Mouse (Mus musculus) macrophage (primary cell): ENCODE measurements around the gene Slc39a7. TPM values are rescaled to one million over a fixed set of nuclear protein-coding genes. Genes with fewer than 3 reads are reported as not detected.
A peak's percentile ranks its signal among the peaks of the same experiment; 100 is the strongest.
"Not testable (repeated sequence)": the region's sequence is repeated elsewhere in the genome, so short reads cannot be mapped to it uniquely, and the experiment has no call there.

Experiments
- H3K27ac ChIP-seq: fragments of 350-480 bp; formaldehyde crosslinking; 2 replicates; pipeline ENCODE4 v1.9.0; 2021
- H3K36me3 ChIP-seq: fragments of 350-480 bp; formaldehyde crosslinking; 2 replicates; pipeline ENCODE4 v1.9.0; 2021; ENCODE audit errors: inconsistent target
- H3K4me3 ChIP-seq: fragments of 350-480 bp; formaldehyde crosslinking; 2 replicates; pipeline ENCODE4 v1.9.0; 2021; ENCODE audit errors: inconsistent target
- H3K79me2 ChIP-seq: fragments of 350-480 bp; formaldehyde crosslinking; 2 replicates; pipeline ENCODE4 v1.9.0; 2021; ENCODE audit errors: inconsistent target
- WGBS: methylation state at CpG from one replicate; pipeline ENCODE4 v1.1.7; 2026; ENCODE audit warnings: inconsistent platforms; ENCODE audit not compliant: missing documents; 5-methylcytosine and 5-hydroxymethylcytosine counted together
- polyA plus RNA-seq: library from polyadenylated mRNA; stranded (reverse); fragments of 250-400 nt; gene quantifications from 3 replicates; pipeline ENCODE4 v1.2.4, GENCODE M21; 2018; ENCODE audit warnings: inconsistent platforms

Gene Slc39a7
- polyA plus RNA-seq, 1 experiment from 2014 or later: 67.7 TPM

DNA sequence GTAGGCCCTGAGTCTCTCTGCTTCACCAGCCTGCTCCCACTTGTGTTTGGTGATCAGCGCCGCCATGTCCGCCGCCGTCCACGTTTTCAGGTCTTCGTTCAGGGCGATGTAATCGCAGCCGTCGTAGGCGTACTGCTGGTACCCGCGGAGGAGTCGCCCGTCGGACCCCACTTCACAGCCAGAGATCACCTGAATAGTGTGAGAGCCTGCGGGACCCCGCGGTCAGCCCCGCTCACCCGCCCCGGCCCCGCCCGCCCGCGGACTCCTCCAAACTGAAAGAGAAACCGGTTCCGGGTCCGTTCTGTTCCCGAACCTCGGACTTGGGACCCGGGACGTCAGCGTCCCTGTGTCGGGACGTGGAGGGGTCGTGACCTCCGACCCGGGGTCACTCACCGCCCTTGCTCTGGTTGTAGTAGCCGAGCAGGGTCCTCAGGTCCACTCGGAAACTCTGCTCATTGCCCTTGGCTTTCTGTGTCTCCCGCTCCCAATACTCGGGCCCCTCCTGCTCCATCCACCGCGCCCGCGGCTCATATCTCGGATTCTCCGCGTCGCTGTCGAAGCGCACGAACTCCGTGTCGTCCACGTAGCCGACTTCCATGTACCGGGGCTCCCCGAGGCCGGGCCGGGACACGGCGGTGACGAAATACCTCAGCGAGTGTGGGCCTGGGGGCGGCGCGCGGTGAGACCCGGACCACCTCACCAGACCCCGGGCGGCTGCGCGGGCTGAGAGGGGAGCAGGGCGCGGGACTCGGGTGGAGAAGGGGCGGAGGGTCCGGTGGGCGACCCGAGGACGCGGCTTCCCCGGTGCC is 31.9 kb downstream of the Slc39a7 start:
- H3K4me3 ChIP-seq: peak overlapping the region; percentile 70
- peaks cover 24% of the 10 kb centered on the region; the same call in 1 of the 2 replicates for H3K79me2 ChIP-seq
- peak overlapping the region; percentile 73 for H3K27ac ChIP-seq
- under 1% methylated on average over 69 of the region's 87 CpGs for WGBS
- H3K36me3 ChIP-seq: peaks cover 27% of the 10 kb centered on the region; the same call in 1 of the 2 replicates

DNA sequence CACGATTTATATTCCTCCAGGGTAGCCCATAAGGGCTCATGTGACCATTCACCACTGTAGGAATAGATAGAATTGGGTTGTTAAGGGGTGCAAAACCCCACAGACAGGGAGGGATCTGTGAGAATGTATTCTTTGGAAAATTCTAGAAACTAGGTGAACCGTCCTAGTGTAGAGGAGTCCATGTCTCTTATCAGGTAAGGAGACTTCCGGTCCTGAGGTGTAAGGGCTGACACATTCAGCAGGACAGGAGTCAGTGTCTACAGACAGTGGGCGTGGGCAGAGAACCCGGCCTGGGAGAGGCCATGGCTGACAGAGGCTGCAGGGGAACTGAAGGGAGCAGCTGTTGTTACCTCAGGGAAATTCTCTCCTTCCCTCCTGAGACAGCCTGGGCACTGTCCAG is 32.8 kb downstream of the Slc39a7 start:
- H3K36me3 ChIP-seq: peaks cover 27% of the 10 kb centered on the region; the same call in 1 of the 2 replicates
- peaks cover 24% of the 10 kb centered on the region; the same call in 1 of the 2 replicates for H3K79me2 ChIP-seq
- H3K27ac ChIP-seq: not testable (repeated sequence)
- WGBS: 22% methylated on average over 4 of the region's 5 CpGs
- H3K4me3 ChIP-seq: peak overlapping the region; percentile 70

DNA sequence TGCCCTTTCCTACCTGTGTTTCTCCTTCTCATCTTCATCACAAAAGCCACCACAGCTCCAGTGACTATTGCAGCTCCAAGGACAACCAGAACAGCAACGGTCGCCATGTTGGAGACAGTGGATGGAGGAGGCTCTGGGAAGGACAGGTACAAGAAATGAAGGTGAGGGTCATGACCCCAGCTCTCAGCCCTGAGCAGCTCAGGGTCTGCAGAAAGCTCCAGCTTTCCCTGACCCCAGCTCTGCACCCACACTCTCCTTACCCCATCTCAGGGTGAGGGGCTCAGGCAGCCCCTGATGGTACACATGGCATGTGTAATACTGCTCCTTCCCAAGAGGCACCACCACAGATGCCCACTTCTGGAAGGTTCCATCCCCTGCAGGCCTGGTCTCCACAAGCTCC is 34.5 kb downstream of the Slc39a7 start:
- peaks cover 24% of the 10 kb centered on the region; the same call in 1 of the 2 replicates for H3K79me2 ChIP-seq
- peaks cover 27% of the 10 kb centered on the region; the same call in 1 of the 2 replicates for H3K36me3 ChIP-seq
- not testable (repeated sequence) for H3K4me3 ChIP-seq, H3K27ac ChIP-seq
- WGBS: 96% methylated on average over 2 of the region's 2 CpGs

DNA sequence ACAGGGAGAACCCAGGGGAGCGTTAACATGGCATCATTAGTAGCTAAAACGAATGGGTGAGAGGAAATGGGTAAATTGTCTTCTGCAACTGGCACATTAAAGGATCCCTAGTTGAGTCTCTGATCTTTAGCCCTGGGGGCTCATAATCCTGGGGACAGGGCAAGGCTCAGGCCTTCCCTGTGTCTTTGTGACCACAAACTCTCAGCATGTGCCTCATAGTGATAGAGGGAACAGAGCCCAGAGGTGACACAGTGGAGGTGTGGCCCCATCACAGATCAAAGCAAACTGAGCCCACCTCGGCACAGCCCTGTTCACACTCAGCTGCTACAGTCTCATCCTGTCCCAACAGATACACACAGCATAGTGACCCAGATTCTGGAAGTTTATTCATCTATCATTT is 35.8 kb downstream of the Slc39a7 start:
- H3K27ac ChIP-seq: no peak overlapping the region
- H3K36me3 ChIP-seq: peaks cover 27% of the 10 kb centered on the region; the same call in 1 of the 2 replicates
- H3K79me2 ChIP-seq: peaks cover 24% of the 10 kb centered on the region; the same call in 1 of the 2 replicates
- no peak overlapping the region for H3K4me3 ChIP-seq
- 82% methylated on average over 3 of the region's 3 CpGs for WGBS

- 92% methylated on average over 8 of the region's 8 CpGs for WGBS
- Histone ChIP-seq H3K36me3 (peaks cover 27% of the 10 kb centered on the region; the same call in 1 of the 2 replicates), H3K4me3 (no peak overlapping the region), H3K27ac (no peak overlapping the region), H3K79me2 (peaks cover 24% of the 10 kb centered on the region; the same call in 1 of the 2 replicates)
These were observed 36.5 kb downstream of the Slc39a7 start for GRCm38 (mm10) chr17:33994959-33995358.

DNA sequence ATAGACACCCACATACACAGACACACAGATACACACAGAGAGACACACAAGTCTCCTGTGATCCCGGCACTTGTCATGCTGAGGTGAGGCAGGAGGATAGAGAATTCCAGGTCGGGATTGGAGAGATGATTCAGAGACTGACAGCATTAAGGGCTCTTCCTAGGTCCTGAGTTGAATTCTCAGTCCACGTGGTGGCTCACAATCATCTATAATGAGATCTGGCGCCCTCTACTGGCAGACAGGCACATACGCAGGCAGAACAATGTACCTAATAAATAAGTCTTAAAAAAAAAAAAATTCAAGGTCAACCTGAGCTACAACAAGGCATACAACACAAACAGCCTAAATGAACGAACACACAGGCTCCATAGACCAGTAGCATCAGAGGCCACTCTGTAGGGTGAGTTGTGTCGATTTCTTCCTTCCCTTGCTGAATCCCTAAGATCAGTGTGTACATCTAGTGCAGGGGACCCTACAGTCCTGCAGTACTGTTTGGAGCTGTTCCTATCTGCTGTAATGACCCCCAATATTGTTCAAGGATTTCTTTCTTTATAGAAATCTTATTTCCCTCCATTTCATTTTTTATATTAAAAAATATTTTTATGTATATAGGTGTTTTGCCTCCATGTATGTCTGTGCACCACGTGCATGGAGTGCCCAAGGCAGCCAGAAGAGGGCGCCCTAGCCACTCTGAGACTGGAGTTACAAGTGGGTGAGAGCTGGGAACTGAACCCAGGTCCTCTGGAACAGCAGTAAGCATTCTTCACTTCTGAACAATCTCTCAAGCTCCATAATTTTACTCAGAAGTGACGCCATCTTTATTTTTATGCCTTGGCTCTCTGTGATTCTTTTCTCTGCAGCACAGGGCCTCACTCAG is 39.5 kb downstream of the Slc39a7 start:
- 37% methylated on average over 10 of the region's 10 CpGs for WGBS
- Histone ChIP-seq H3K4me3 (no peak overlapping the region), H3K36me3 (peaks cover 14% of the 10 kb centered on the region; the same call in 1 of the 2 replicates), H3K27ac (no peak overlapping the region), H3K79me2 (no peaks in the 10 kb centered on the region)

- Histone ChIP-seq H3K79me2 (peaks cover 12% of the 10 kb centered on the region; the same call in 1 of the 2 replicates), H3K4me3 (peak overlapping the region; percentile 54; the same call in 1 of the 2 replicates), H3K27ac (peak overlapping the region; percentile 89; the same call in 1 of the 2 replicates)
- 12% methylated on average over 8 of the region's 8 CpGs for WGBS
- not testable (repeated sequence) for H3K36me3 ChIP-seq
These were observed 49.3 kb downstream of the Slc39a7 start for GRCm38 (mm10) chr17:33982136-33982535.

DNA sequence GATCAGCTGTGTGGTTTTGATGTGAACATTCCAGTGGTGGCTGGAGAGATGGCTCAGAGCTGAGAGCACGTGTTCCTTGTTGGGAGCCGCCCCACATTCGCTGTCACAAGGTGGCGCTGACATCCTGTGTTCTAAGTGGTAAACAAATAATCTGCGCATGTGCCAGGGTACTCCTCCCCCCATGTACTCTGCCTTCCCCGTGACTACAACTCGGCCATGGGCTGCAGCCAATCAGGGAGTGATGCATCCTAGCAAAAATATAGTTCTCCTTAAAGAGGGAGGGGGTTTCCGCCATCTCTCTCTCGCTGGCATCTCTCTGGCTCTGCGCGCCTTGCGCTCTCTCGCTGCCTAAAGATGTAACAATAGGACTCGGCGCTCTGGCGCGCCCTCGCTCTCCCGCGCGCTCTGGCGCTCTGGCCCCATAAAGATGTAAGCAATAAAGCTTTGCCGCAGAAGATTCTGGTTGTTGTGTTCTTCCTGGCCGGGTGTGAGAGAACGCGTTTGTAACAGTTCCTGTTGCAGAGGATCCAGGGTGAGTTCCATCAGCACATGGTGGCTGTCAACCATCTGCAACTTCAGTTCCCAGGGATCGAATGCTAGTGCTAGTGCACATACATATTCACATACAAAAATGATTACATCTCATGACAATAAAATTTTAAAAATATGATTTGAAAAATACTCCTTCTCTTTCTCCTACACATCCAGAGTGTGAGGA is 50.1 kb downstream of the Slc39a7 start:
- H3K4me3 ChIP-seq: peak overlapping the region; percentile 54

DNA sequence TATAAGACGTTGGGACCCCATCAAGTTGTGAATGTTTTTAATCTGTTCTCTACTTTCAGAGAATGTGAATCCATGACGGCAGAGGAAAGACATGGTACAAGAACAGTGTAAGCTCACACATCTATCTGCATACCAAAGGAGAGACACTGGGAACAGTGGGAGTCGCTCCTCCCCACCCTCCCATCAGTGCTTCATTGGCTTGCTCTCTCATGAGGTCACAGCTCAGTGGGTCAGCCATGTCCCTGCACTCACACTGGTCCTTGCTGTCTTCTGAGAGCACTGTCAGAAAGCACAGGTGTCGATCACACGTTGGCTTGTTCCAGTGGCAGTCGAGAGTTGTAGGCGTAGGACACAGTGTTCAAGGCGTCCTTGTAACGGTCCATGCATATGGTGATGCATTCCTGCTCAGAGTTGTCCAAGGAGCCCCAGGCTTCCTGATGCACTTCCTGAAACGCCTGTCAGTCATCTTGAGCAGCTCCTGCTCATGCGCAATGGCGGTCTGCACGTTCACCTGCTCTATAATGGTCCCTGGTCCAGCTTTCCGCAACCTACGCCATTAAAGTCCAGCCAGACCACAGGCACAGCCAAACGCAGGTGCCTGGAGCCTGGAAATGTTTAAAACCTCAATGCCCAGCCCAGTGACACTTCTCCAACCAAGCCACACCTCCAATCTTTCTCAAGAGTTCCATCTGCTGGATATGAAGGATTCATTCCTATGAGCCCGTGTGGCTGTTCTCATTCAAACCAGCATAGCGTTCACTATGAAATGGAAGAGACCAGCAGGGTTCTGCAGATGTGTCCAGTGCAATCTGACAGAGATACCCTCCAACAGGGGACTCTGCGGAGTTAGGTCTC is 51.1 kb downstream of the Slc39a7 start:
- 83% methylated on average over 19 of the region's 19 CpGs for WGBS
- Histone ChIP-seq H3K4me3 (no peak overlapping the region), H3K27ac (peak overlapping the region; percentile 89), H3K79me2 (peaks cover 20% of the 10 kb centered on the region; the same call in 1 of the 2 replicates), H3K36me3 (peaks cover 3% of the 10 kb centered on the region)

More for the DNA sequence above, 50.1 kb downstream of the Slc39a7 start:
- not testable (repeated sequence) for H3K36me3 ChIP-seq
- Histone ChIP-seq H3K27ac (peak overlapping the region; percentile 89), H3K79me2 (peaks cover 20% of the 10 kb centered on the region; the same call in 1 of the 2 replicates)
- under 1% methylated on average over 26 of the region's 27 CpGs for WGBS

DNA sequence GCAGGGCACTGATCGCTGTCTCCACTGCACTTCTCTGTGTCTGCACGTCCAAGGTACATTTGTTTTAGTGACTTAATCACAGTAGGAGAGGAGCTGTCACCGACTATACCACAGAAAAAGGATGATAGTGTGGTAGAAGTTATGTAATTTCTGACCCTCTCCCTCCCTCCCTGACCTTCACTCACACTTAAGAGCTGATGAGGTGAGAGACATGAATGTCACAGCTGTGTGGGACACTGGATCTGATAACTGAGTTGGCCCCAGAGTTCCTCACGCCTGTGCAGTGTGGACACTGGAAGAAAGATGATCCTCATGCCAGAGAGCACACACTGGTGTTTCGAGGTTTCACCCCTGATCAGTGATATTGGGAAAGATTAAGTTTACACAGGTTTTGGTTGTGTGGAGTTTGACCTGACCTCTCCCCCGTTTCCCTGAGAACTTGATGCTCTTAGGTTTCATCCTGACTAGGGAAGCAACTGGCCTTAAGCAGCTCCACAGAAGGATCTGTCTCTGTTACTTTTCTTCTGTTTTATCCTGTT is 51.9 kb downstream of the Slc39a7 start:
- 72% methylated on average over 6 of the region's 6 CpGs for WGBS
- peak overlapping the region; percentile 89 for H3K27ac ChIP-seq
- peaks cover 20% of the 10 kb centered on the region; the same call in 1 of the 2 replicates for H3K79me2 ChIP-seq
- H3K4me3 ChIP-seq: no peak overlapping the region
- peaks cover 11% of the 10 kb centered on the region for H3K36me3 ChIP-seq

GRCm38 (mm10) chr17:33978631-33979031 is 52.9 kb downstream of the Slc39a7 start:
- Histone ChIP-seq H3K27ac (peak overlapping the region; percentile 89), H3K36me3 (peaks cover 17% of the 10 kb centered on the region), H3K79me2 (peaks cover 20% of the 10 kb centered on the region; the same call in 1 of the 2 replicates), H3K4me3 (peak overlapping the region; percentile 68)
- WGBS: 1% methylated on average over 17 of the region's 17 CpGs
